Mouse (Mus musculus): ENCODE results near the gene Lima1.
"Not testable (repeated sequence)": the region's sequence is repeated elsewhere in the genome, so short reads cannot be mapped to it uniquely, and the experiment has no call there.

Lima1 gene

GRCm38 (mm10) chr15:99834681-99835080 is 40.6 kb downstream of the Lima1 start:
- no peak for DNase-seq (ENCODE audit: low spot score in 2 of 2)

- no peak for DNase-seq (ENCODE audit: low spot score in 2 of 2)
These were observed 41.4 kb downstream of the Lima1 start for GRCm38 (mm10) chr15:99833648-99834454.

GRCm38 (mm10) chr15:99831535-99831934 is 43.7 kb downstream of the Lima1 start:
- no peak for DNase-seq (ENCODE audit: low spot score in 2 of 2)

GRCm38 (mm10) chr15:99828061-99828460 is 47.2 kb downstream of the Lima1 start:
- DNase-seq (ENCODE audit: low spot score in 2 of 2), result no peak

GRCm38 (mm10) chr15:99826210-99826888 is 48.9 kb downstream of the Lima1 start:
- DNase-seq (ENCODE audit: low spot score in 2 of 2), result no peak

GRCm38 (mm10) chr15:99825211-99825610 is 50.0 kb downstream of the Lima1 start:
- DNase-seq (ENCODE audit: low spot score in 2 of 2), result no peak

GRCm38 (mm10) chr15:99823322-99823898 is 51.8 kb downstream of the Lima1 start:
- DNase-seq (ENCODE audit: low spot score in 2 of 2), result no peak

- not testable (repeated sequence) for DNase-seq (ENCODE audit: low spot score in 2 of 2)
These were observed 52.8 kb downstream of the Lima1 start for GRCm38 (mm10) chr15:99822501-99822900.

- no peak for DNase-seq (ENCODE audit: low spot score in 2 of 2)
These were observed 55.5 kb downstream of the Lima1 start for GRCm38 (mm10) chr15:99819621-99820279.

GRCm38 (mm10) chr15:99819109-99819440 is 56.2 kb downstream of the Lima1 start:
- DNase-seq (ENCODE audit: low spot score in 2 of 2), result no peak

GRCm38 (mm10) chr15:99818321-99819108 is 56.7 kb downstream of the Lima1 start:
- DNase-seq (ENCODE audit: low spot score in 2 of 2), result no peak

- no peak for DNase-seq (ENCODE audit: low spot score in 2 of 2)
These were observed 57.7 kb downstream of the Lima1 start for GRCm38 (mm10) chr15:99817343-99818235.

GRCm38 (mm10) chr15:99815999-99816398 is 59.3 kb downstream of the Lima1 start:
- DNase-seq (ENCODE audit: low spot score in 2 of 2), result no peak

GRCm38 (mm10) chr15:99814554-99815260 is 60.5 kb downstream of the Lima1 start:
- no peak for DNase-seq (ENCODE audit: low spot score in 2 of 2)

- no peak for DNase-seq (ENCODE audit: low spot score in 2 of 2)
These were observed 61.6 kb downstream of the Lima1 start for GRCm38 (mm10) chr15:99813639-99814038.

- no peak for DNase-seq (ENCODE audit: low spot score in 2 of 2)
These were observed 63.2 kb downstream of the Lima1 start for GRCm38 (mm10) chr15:99812097-99812496.

GRCm38 (mm10) chr15:99807776-99808735 is 67.2 kb downstream of the Lima1 start:
- DNase-seq (ENCODE audit: low spot score in 2 of 2), result no peak

- DNase-seq (ENCODE audit: low spot score in 2 of 2), result no peak
These were observed 69.1 kb downstream of the Lima1 start for GRCm38 (mm10) chr15:99806171-99806570.

- DNase-seq (ENCODE audit: low spot score in 2 of 2), result no peak
These were observed 69.6 kb downstream of the Lima1 start for GRCm38 (mm10) chr15:99805673-99806072.

Data from left cerebral cortex, adult 9 months (tissue).